Mouse (Mus musculus): ENCODE results near the gene Mcu. TPM values are rescaled to one million over a fixed set of nuclear protein-coding genes. Genes with fewer than 3 reads are reported as not detected.

Mcu gene
- total and polyA plus RNA-seq, 3 experiments, result 4.9 to 5.7 (median 5.3) TPM

- peaks cover 8 to 20% of the 10 kb centered on the region in 2 experiments for H3K4me1 ChIP-seq (ENCODE audit: control insufficient read depth in 1 of 2, insufficient read depth in 2 of 2)
- H3K4me3 ChIP-seq (replicated peaks in 1 of 3; ENCODE audit: low read depth in 2 of 3, low read length in 2 of 3, poor library complexity in 1 of 3), result no peak overlapping the region
Measured at GRCm38 (mm10) chr10:59604879-59605464, 11.5 kb downstream of the Mcu start.

GRCm38 (mm10) chr10:59603843-59604242 is 12.6 kb downstream of the Mcu start:
- dilution Hi-C loops (cut with MboI; ENCODE audit: extremely low pct_ligation_motif_present, extremely low pct_unique_long_range_greater_than_20kb, low sequenced_read_pairs) (no loop called here), in situ Hi-C loops (cut with MboI; ENCODE audit: low pct_ligation_motif_present, low pct_unique_long_range_greater_than_20kb, low sequenced_read_pairs) (no loop called here)
- peaks cover 7 to 19% of the 10 kb centered on the region in 2 experiments for H3K4me1 ChIP-seq (ENCODE audit: control insufficient read depth in 1 of 2, insufficient read depth in 2 of 2)
- H3K4me3 ChIP-seq (replicated peaks in 1 of 3; ENCODE audit: low read depth in 2 of 3, low read length in 2 of 3, poor library complexity in 1 of 3), result no peak overlapping the region
- no peak overlapping the region for H3K9ac ChIP-seq (ENCODE audit: insufficient read depth, low read depth)
- H3K27ac ChIP-seq (ENCODE audit: insufficient read depth, low read depth), result no peak overlapping the region
- H3K27me3 ChIP-seq (replicated peaks), result no peaks in the 10 kb centered on the region
- TF ChIP-seq TCF12 (IDR thresholded peaks at IDR 0.05; ENCODE audit: low read depth, low read length), result no peak
- no peak for TF ChIP-seq RCOR1 (conservative IDR thresholded peaks at IDR 0.05; ENCODE audit: low read depth, low read length)
- no peak for TF ChIP-seq SIN3A (IDR thresholded peaks at IDR 0.05; ENCODE audit: low read length)
- no peak for TF ChIP-seq ZNF384 (IDR thresholded peaks at IDR 0.05; ENCODE audit: low read depth, low read length)
- no peak for TF ChIP-seq ZMIZ1 (IDR thresholded peaks at IDR 0.05; ENCODE audit: low read depth, low read length)
- TF ChIP-seq CTCF (conservative IDR thresholded peaks at IDR 0.05 in 1 of 2, IDR thresholded peaks at IDR 0.05 in 1 of 2; ENCODE audit: low read depth in 2 of 2, low read length in 2 of 2), result no peak
- TF ChIP-seq JUND (conservative IDR thresholded peaks at IDR 0.05; ENCODE audit: low read depth, low read length), result no peak
- no peak for TF ChIP-seq ETS1 (conservative IDR thresholded peaks at IDR 0.05; ENCODE audit: low read depth, low read length)
- TF ChIP-seq MYC (IDR thresholded peaks at IDR 0.05; ENCODE audit: low read depth, low read length), result no peak
- TF ChIP-seq EP300 (IDR thresholded peaks at IDR 0.05; ENCODE audit: low read length), result no peak
- no peak for TF ChIP-seq UBTF (IDR thresholded peaks at IDR 0.05; ENCODE audit: low read depth, low read length)
- no peak for TF ChIP-seq POLR2AphosphoS2 (IDR thresholded peaks at IDR 0.05; ENCODE audit: low read depth, low read length)
- TF ChIP-seq ZC3H11A (IDR thresholded peaks at IDR 0.05; ENCODE audit: low read depth, low read length), result no peak
- TF ChIP-seq TBP (conservative IDR thresholded peaks at IDR 0.05; ENCODE audit: low read depth, low read length), result no peak
- no peak for TF ChIP-seq PAX5 (IDR thresholded peaks at IDR 0.05; ENCODE audit: low read length)
- no peak for TF ChIP-seq E2F4 (IDR thresholded peaks at IDR 0.05; ENCODE audit: insufficient replicate concordance, low read depth, low read length)
- no peak for TF ChIP-seq BHLHE40 (IDR thresholded peaks at IDR 0.05; ENCODE audit: low read depth, low read length)
- no peak for TF ChIP-seq NELFE (IDR thresholded peaks at IDR 0.05; ENCODE audit: low read depth, low read length)
- TF ChIP-seq USF2 (conservative IDR thresholded peaks at IDR 0.05; ENCODE audit: low read depth, low read length), result no peak
- no peak for TF ChIP-seq RAD21 (IDR thresholded peaks at IDR 0.05; ENCODE audit: low read depth, low read length)
- H3K36me3 ChIP-seq (replicated peaks in 1 of 2; ENCODE audit: control insufficient read depth in 1 of 2, insufficient read depth in 1 of 2, low read length in 1 of 2), result no peaks in the 10 kb centered on the region
- H3K9me3 ChIP-seq (replicated peaks; ENCODE audit: low read length), result no peaks in the 10 kb centered on the region
- H3K4me2 ChIP-seq (ENCODE audit: insufficient read depth, low read depth, poor library complexity, severe bottlenecking), result no peak overlapping the region
- no peaks in the 10 kb centered on the region for H3K79me2 ChIP-seq (replicated peaks; ENCODE audit: control insufficient read depth, extremely low read depth, insufficient read depth, poor library complexity, severe bottlenecking)
- no peak for DNase-seq (ENCODE audit: extremely low read depth)

More at GRCm38 (mm10) chr10:59604879-59605464, 11.5 kb downstream of the Mcu start:
- no peak overlapping the region for H3K27ac ChIP-seq (ENCODE audit: insufficient read depth, low read depth)
- TF ChIP-seq CHD2 (IDR thresholded peaks at IDR 0.05; ENCODE audit: low read length), result no peak
- no peak for TF ChIP-seq POLR2AphosphoS2 (IDR thresholded peaks at IDR 0.05; ENCODE audit: low read depth, low read length)
- TF ChIP-seq ZMIZ1 (IDR thresholded peaks at IDR 0.05; ENCODE audit: low read depth, low read length), result no peak
- H3K4me2 ChIP-seq (ENCODE audit: insufficient read depth, low read depth, poor library complexity, severe bottlenecking), result no peak overlapping the region
- in situ Hi-C loops (cut with MboI; ENCODE audit: low pct_ligation_motif_present, low pct_unique_long_range_greater_than_20kb, low sequenced_read_pairs), result no loop called here
- dilution Hi-C loops (cut with MboI; ENCODE audit: extremely low pct_ligation_motif_present, extremely low pct_unique_long_range_greater_than_20kb, low sequenced_read_pairs), result no loop called here
- H3K9ac ChIP-seq (ENCODE audit: insufficient read depth, low read depth), result no peak overlapping the region
- H3K9me3 ChIP-seq (replicated peaks; ENCODE audit: low read length), result no peaks in the 10 kb centered on the region
- no peaks in the 10 kb centered on the region for H3K27me3 ChIP-seq (replicated peaks)
- DNase-seq (ENCODE audit: extremely low read depth), result no peak
- H3K79me2 ChIP-seq (replicated peaks; ENCODE audit: control insufficient read depth, extremely low read depth, insufficient read depth, poor library complexity, severe bottlenecking), result no peaks in the 10 kb centered on the region
- H3K36me3 ChIP-seq (replicated peaks in 1 of 2; ENCODE audit: control insufficient read depth in 1 of 2, insufficient read depth in 1 of 2, low read length in 1 of 2), result no peaks in the 10 kb centered on the region
